Mouse (Mus musculus): ENCODE measurements at regions not wholly inside any gene's neighbourhood (a gene's known extent, or its start where the extent isn't known, plus 50 kb on each side); places are given as distances from the start of the nearest gene placed in this dataset.

DNA sequence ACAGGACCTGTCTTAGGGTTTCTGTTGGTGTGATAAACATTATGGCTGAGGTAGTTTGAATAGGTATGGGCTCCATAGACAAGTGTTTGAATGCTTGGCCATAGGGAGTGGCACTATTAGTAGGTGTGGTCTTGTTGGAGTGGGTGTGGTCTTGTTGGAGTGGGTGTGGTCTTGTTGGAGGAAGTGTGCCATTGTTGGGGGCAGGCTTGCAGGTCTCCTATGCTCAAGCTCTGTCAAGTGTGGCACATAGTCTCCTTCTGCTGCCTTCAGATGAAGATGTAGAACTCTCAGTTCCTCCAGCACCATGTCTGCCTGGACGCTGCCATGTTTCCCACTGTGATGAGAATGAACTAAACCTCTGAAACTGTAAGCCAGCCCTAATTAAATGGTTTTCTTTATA lies 59.9 kb downstream of the Gm11983 start:
- TF ChIP-seq HCFC1 (IDR thresholded peaks at IDR 0.05; ENCODE audit: borderline replicate concordance, insufficient read depth, low read length) (no peak), ZNF384 (IDR thresholded peaks at IDR 0.05; ENCODE audit: low read depth, low read length) (no peak), ZC3H11A (IDR thresholded peaks at IDR 0.05; ENCODE audit: borderline replicate concordance, low read depth, low read length) (no peak), CHD2 (IDR thresholded peaks at IDR 0.05; ENCODE audit: low read depth, low read length) (no peak), MAFK (IDR thresholded peaks at IDR 0.05; ENCODE audit: insufficient read depth, low read depth, low read length) (no peak)
- Histone ChIP-seq H3K27ac (ENCODE audit: insufficient read depth, low read depth, low read length, poor library complexity, severe bottlenecking) (no peak overlapping the region; the same call in 1 of the 2 replicates), H3K4me1 (ENCODE audit: control insufficient read depth in 2 of 2, insufficient read depth in 2 of 2, low read length in 2 of 2, poor library complexity in 1 of 2) (peaks cover 4 to 9% of the 10 kb centered on the region in 2 experiments; a peak in 3 of 4 replicates), H3K9ac (ENCODE audit: insufficient read depth, low read depth, low read length, poor library complexity, severe bottlenecking) (no peak overlapping the region), H3K36me3 (ENCODE audit: control insufficient read depth, insufficient read depth, low read length, poor library complexity, severe bottlenecking) (0 out of 2 replicates have a peak, but pooled peaks cover 1% of the 10 kb centered on the region), H3K9me3 (ENCODE audit: control insufficient read depth, insufficient read depth, low read depth, low read length) (no peaks in the 10 kb centered on the region), H3K4me3 (ENCODE audit: insufficient read depth in 1 of 2, low read depth in 1 of 2, low read length in 2 of 2, poor library complexity in 1 of 2, severe bottlenecking in 1 of 2) (no peak overlapping the region)
- no peak for DNase-seq (ENCODE audit: low read depth, low spot score)
- in situ Hi-C loops (cut with MboI; ENCODE audit: low sequenced_read_pairs in 2 of 2, unreplicated experiment in 2 of 2) = no loop called here

DNA sequence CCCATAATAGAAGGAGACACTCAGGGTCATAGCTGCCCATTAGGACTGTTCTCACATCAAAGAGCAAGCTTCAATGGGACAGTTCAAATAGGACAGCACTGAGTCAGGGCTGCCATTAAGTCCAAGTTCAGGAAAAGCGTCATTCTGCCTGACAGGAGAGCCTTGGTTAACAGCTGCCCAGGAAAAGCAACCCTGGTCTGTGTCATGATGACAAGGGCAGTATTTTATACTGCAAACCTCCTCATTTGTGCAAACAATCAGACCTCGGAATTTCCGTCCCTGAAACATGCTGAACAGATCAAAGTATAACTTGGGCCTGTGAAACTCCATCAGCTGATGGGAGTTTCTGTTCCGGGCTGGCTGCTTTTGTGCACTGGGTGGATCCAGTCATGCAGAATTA lies 62.8 kb downstream of the Gm11983 start:
- H3K9ac ChIP-seq (ENCODE audit: insufficient read depth, low read depth, low read length, poor library complexity, severe bottlenecking) = no peak overlapping the region
- peak overlapping the region; percentile 65; the same call in 1 of the 2 replicates for H3K27ac ChIP-seq (ENCODE audit: insufficient read depth, low read depth, low read length, poor library complexity, severe bottlenecking)
- in situ Hi-C loops (cut with MboI; ENCODE audit: low sequenced_read_pairs in 2 of 2, unreplicated experiment in 2 of 2) = no loop called here
- H3K4me1 ChIP-seq (ENCODE audit: control insufficient read depth in 2 of 2, insufficient read depth in 2 of 2, low read length in 2 of 2, poor library complexity in 1 of 2) = peaks cover 4 to 7% of the 10 kb centered on the region in 2 experiments; a peak in 3 of 4 replicates
- H3K4me3 ChIP-seq (ENCODE audit: insufficient read depth in 1 of 2, low read depth in 1 of 2, low read length in 2 of 2, poor library complexity in 1 of 2, severe bottlenecking in 1 of 2) = no peak overlapping the region
- 0 out of 2 replicates have a peak, but pooled peaks cover 1% of the 10 kb centered on the region for H3K36me3 ChIP-seq (ENCODE audit: control insufficient read depth, insufficient read depth, low read length, poor library complexity, severe bottlenecking)
- no peak for DNase-seq (ENCODE audit: low read depth, low spot score)
- TF ChIP-seq ZC3H11A (IDR thresholded peaks at IDR 0.05; ENCODE audit: borderline replicate concordance, low read depth, low read length) (no peak), CHD2 (IDR thresholded peaks at IDR 0.05; ENCODE audit: low read depth, low read length) (no peak), MAFK (IDR thresholded peaks at IDR 0.05; ENCODE audit: insufficient read depth, low read depth, low read length) (no peak), HCFC1 (IDR thresholded peaks at IDR 0.05; ENCODE audit: borderline replicate concordance, insufficient read depth, low read length) (no peak), ZNF384 (IDR thresholded peaks at IDR 0.05; ENCODE audit: low read depth, low read length) (no peak)
- H3K9me3 ChIP-seq (ENCODE audit: control insufficient read depth, insufficient read depth, low read depth, low read length) = no peaks in the 10 kb centered on the region

DNA sequence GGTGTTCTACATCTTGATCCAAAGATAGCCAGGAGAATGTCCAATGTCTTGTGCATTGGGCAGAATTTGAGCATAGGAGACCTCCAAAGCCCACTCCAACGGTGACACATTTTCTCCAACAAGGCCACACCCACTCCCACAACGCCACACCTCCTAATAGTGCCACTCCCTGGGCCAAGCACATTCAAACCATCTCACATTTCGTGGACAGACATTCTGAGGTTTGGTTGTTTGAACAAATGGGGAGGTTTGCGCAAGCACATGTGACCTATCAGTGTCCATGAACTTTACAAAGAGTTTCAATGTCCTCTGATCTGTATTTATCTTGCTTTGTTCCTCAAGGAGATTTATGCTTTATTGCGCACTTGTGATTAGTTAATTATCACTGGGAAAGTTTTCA lies 63.5 kb downstream of the Gm11983 start:
- in situ Hi-C loops (cut with MboI; ENCODE audit: low sequenced_read_pairs in 2 of 2, unreplicated experiment in 2 of 2) = no loop called here
- Histone ChIP-seq H3K4me3 (ENCODE audit: insufficient read depth in 1 of 2, low read depth in 1 of 2, low read length in 2 of 2, poor library complexity in 1 of 2, severe bottlenecking in 1 of 2) (no peak overlapping the region), H3K9me3 (ENCODE audit: control insufficient read depth, insufficient read depth, low read depth, low read length) (no peaks in the 10 kb centered on the region), H3K4me1 (ENCODE audit: control insufficient read depth in 2 of 2, insufficient read depth in 2 of 2, low read length in 2 of 2, poor library complexity in 1 of 2) (peaks cover 4 to 9% of the 10 kb centered on the region in 2 experiments; a peak in 3 of 4 replicates), H3K9ac (ENCODE audit: insufficient read depth, low read depth, low read length, poor library complexity, severe bottlenecking) (no peak overlapping the region), H3K36me3 (ENCODE audit: control insufficient read depth, insufficient read depth, low read length, poor library complexity, severe bottlenecking) (no peaks in the 10 kb centered on the region), H3K27ac (ENCODE audit: insufficient read depth, low read depth, low read length, poor library complexity, severe bottlenecking) (peak overlapping the region; percentile 65; the same call in 1 of the 2 replicates)
- TF ChIP-seq ZC3H11A (IDR thresholded peaks at IDR 0.05; ENCODE audit: borderline replicate concordance, low read depth, low read length) (no peak), CHD2 (IDR thresholded peaks at IDR 0.05; ENCODE audit: low read depth, low read length) (0 out of 2 replicates have a peak, but pooled peaks have one; percentile 56)
- DNase-seq (ENCODE audit: low read depth, low spot score) = peak; percentile 68

DNA sequence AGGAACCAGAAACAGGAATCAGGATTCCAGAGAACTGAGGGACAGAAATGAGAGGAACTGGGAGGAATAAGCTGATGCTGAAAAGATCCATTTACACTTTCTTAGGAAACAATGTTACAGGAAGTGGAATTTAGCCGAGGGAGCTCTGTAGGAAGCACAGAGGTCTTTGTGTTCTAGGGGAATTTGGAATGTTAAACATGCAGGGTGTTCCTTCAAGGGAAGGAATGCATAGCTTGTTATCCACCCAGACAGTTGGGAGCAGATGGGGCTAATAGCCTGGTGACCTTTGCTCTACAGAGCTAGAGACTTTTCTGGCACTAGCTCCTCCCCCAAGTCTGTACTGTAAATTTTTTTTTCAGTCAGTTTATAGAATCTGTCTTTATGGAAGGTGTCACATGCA lies 64.1 kb downstream of the Gm11983 start:
- DNase-seq (ENCODE audit: low read depth, low spot score) = peak; percentile 78
- in situ Hi-C loops (cut with MboI; ENCODE audit: low sequenced_read_pairs in 2 of 2, unreplicated experiment in 2 of 2) = no loop called here
- TF ChIP-seq CHD2 (IDR thresholded peaks at IDR 0.05; ENCODE audit: low read depth, low read length) = peak; percentile 66
- peak; percentile 51; the same call in 1 of the 2 replicates for TF ChIP-seq ZNF384 (IDR thresholded peaks at IDR 0.05; ENCODE audit: low read depth, low read length)
- no peak for TF ChIP-seq HCFC1 (IDR thresholded peaks at IDR 0.05; ENCODE audit: borderline replicate concordance, insufficient read depth, low read length)
- Histone ChIP-seq H3K27ac (ENCODE audit: insufficient read depth, low read depth, low read length, poor library complexity, severe bottlenecking) (peak overlapping the region; percentile 80; the same call in 1 of the 2 replicates), H3K4me1 (ENCODE audit: control insufficient read depth in 2 of 2, insufficient read depth in 2 of 2, low read length in 2 of 2, poor library complexity in 1 of 2) (peaks cover 4 to 9% of the 10 kb centered on the region in 2 experiments; a peak in 3 of 4 replicates), H3K4me3 (ENCODE audit: insufficient read depth in 1 of 2, low read depth in 1 of 2, low read length in 2 of 2, poor library complexity in 1 of 2, severe bottlenecking in 1 of 2) (no peak overlapping the region), H3K9me3 (ENCODE audit: control insufficient read depth, insufficient read depth, low read depth, low read length) (no peaks in the 10 kb centered on the region), H3K9ac (ENCODE audit: insufficient read depth, low read depth, low read length, poor library complexity, severe bottlenecking) (no peak overlapping the region), H3K36me3 (ENCODE audit: control insufficient read depth, insufficient read depth, low read length, poor library complexity, severe bottlenecking) (no peaks in the 10 kb centered on the region)

DNA sequence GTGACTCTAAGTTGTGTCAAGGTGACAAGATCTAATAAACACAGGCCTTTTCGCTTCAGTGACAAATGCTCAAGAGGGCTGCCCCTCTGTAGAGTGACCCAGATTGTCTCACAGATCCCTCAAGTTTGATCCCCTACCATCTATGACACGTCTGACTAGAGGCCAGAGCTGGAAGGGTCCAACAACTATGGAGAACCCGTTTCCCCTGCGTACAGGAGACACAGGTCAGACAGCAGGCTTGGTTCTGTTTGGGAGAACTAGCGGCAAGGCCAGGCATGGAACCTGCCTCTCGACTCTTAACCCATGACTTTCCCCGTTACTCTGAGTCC lies 68.1 kb downstream of the Gm11983 start:
- Histone ChIP-seq H3K9me3 (ENCODE audit: control insufficient read depth, insufficient read depth, low read depth, low read length) (no peaks in the 10 kb centered on the region), H3K9ac (ENCODE audit: insufficient read depth, low read depth, low read length, poor library complexity, severe bottlenecking) (no peak overlapping the region), H3K4me1 (ENCODE audit: control insufficient read depth in 2 of 2, insufficient read depth in 2 of 2, low read length in 2 of 2, poor library complexity in 1 of 2) (peaks cover 4% of the 10 kb centered on the region in 2 experiments; a peak in 1 of 4 replicates), H3K27ac (ENCODE audit: insufficient read depth, low read depth, low read length, poor library complexity, severe bottlenecking) (no peak overlapping the region), H3K4me3 (ENCODE audit: insufficient read depth in 1 of 2, low read depth in 1 of 2, low read length in 2 of 2, poor library complexity in 1 of 2, severe bottlenecking in 1 of 2) (no peak overlapping the region), H3K36me3 (ENCODE audit: control insufficient read depth, insufficient read depth, low read length, poor library complexity, severe bottlenecking) (no peaks in the 10 kb centered on the region)
- no peak for DNase-seq (ENCODE audit: low read depth, low spot score)
- in situ Hi-C loops (cut with MboI; ENCODE audit: low sequenced_read_pairs in 2 of 2, unreplicated experiment in 2 of 2) = loop anchor here (10.0 kb wide), 1 partner anchor 115 kb away; the partner anchor contains the start of gene Ramp3 (in 2 of the 2)
- no peak for TF ChIP-seq CHD2 (IDR thresholded peaks at IDR 0.05; ENCODE audit: low read depth, low read length)

Measured in ES-E14 (cell line).